Mouse (Mus musculus) embryonic fibroblast, embryonic 13.5 days (primary cell): Measurements from ENCODE around the gene Zbtb4.

Source experiments
- CTCF ChIP-seq: IDR thresholded peaks from 2 replicates; pipeline ENCODE4 v1.5.1; 2011; ENCODE audit warnings: mild to moderate bottlenecking, control low read depth, low read length, moderate library complexity, borderline replicate concordance; ENCODE audit not compliant: insufficient read depth
- POLR2A ChIP-seq: IDR thresholded peaks from 2 replicates; pipeline ENCODE4 v1.6.1; 2011; ENCODE audit warnings: low read depth, mild to moderate bottlenecking, control low read depth, low read length, moderate library complexity

DNA sequence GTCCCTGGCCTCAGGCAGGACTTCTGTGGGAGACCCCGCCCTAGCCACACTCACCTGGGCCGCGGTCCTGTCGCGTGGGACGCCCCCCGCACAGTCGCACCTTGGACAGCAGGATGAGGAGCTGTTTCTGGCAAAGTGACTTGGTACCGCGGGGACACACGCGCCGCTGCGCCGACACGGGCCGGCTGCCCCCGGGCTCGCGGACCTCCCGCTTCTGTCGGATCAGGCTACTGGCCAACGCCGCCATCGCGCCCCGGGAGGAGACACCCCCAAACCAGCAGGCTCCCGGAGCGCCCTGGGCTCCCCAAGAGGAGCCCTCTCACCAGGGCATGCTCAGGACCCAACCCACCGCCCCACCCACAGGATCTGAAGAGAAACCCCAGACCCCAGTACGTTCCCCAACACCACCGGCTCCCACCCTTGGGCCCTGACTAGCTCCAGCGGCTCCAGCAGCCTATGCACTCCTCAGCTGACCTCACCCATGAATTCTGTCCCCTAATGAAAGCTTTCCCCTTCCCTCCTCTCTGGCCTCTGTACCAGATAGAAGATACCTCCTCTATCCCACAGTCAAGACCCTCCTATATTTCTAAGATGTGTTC lies 35.8 kb downstream of the Zbtb4 start, which contains the start of gene Fgf11:
- TF ChIP-seq CTCF (no peak), POLR2A (no peak)
